Mouse (Mus musculus) c-Kit-positive CD71-positive TER-119-negative erythroid progenitor cells, embryonic 14.5 days (primary cell): ENCODE measurements around the gene Ift122.
"Not testable (repeated sequence)": the region's sequence is repeated elsewhere in the genome, so short reads cannot be mapped to it uniquely, and the experiment has no call there.

Source experiments
- DNase-seq: peaks from one replicate; pipeline ENCODE4 v3.0.0-alpha.2; 2013; ENCODE audit warnings: low read depth

Gene Ift122

DNA sequence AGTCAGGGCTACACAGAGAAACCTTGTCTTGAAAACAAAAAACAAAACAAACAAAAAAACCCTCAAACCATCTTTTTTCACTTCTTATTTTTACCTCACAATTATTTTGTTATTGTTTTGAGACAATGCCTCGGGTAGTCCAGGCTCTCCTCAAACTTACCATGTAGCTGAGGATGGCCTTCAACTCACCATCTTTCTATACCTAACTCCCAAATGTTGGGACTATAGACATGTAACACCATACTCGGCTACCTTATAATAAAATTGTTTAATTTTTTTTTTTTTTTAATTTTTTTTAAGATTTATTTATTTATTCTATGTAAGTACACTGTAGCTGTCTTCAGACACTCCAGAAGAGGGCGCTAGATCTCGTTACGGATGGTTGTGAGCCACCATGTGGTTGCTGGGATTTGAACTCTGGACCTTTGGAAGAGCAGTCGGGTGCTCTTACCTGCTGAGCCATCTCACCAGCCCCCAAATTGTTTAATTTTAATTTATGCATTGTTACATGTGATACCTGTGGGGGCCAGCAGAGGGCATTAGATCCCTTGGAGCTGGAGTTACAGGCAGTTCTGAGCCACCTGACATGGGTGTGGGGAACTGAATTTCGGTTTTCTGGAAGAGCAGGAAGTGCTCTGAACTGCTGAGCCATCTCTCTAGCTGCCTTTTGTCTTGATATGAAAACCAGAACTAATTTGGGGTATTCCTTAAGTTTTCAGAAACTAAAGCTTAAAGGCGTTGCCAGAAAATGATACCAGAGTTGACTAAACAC lies 6.4 kb upstream of the Ift122 start:
- DNase-seq: peak; percentile 53

GRCm38 (mm10) chr6:115848598-115849304 lies 4.5 kb upstream of the Ift122 start:
- DNase-seq: no peak

GRCm38 (mm10) chr6:115852446-115853090 lies 702 bp upstream of the Ift122 start:
- DNase-seq: no peak

DNA sequence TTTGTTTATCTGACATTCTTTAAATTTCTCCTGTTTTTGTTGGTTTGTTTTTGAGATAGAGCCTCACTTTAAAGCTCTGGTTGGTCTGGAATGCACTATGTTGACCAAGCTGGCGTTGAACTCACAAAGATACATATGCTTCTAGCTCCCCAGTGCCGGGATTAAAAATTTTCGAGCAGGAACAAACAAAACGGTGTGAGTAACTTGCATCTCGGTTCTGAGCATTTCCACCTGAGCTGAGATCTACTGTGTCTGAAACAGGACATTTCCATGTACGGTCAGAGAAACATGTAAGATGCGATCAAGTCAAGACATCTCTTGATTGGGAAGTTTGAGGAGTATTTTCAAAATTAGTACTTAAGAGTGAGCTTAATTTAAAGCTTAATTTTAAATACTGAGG lies 715 bp downstream of the Ift122 start:
- no peak for DNase-seq

DNA sequence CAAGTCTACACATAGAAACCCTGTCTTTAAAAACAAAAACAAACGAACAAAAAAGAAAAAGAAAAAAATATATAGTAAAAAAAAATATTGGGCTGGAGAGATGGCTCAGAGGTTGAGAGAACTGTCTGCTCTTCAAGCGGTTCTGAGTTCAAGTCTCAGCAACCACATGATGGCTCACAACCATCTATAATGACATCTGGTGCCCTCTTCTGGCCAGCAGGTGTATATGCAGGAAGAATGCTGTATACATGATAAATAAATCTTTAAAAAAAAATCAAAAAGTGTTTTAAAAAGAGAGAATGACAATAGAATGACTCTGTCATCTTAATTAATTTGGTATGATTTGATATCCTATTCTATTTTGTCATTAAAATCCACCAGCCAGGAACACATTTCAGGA lies 1.2 kb downstream of the Ift122 start:
- no peak for DNase-seq

- DNase-seq: no peak
Measured at GRCm38 (mm10) chr6:115855733-115856360, 2.6 kb downstream of the Ift122 start.

DNA sequence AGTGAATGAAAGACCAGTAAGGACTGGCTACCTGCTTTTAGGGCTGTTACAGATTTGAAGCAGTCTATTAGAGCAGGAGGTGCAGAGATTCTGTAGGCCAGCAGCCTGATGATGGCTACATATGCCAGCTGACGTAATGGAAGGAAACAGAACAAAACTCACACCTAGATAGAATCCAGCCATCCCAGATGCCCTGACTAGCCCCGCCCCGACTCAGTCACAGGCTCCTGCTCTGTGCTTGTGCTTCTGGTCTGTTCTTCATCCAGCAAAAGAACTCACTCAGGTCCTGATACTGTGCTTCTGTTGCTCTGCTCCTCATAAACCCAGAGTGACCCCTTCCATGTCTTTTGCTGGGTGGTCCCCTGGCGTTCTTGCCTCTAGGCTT lies 3.1 kb downstream of the Ift122 start:
- no peak for DNase-seq

DNA sequence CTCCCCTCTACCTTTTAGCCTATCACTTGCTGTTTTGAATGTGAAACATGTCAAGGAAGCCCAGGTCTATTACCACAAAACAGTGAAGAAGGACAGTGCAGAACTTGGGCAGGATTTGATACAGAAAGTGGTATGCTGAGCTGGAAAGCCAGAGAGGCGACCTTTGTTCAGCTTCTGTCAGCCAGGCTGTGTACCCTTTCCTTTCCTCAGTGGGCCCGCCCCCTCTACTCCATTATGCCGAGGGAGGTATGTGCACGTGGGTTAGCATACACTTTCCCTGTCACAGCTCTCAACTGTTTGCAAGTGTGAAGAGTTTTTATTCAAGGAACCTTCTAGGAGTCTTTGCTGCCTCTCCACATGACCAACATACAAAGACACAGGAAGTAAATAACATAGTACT lies 6.0 kb downstream of the Ift122 start:
- no peak for DNase-seq

DNA sequence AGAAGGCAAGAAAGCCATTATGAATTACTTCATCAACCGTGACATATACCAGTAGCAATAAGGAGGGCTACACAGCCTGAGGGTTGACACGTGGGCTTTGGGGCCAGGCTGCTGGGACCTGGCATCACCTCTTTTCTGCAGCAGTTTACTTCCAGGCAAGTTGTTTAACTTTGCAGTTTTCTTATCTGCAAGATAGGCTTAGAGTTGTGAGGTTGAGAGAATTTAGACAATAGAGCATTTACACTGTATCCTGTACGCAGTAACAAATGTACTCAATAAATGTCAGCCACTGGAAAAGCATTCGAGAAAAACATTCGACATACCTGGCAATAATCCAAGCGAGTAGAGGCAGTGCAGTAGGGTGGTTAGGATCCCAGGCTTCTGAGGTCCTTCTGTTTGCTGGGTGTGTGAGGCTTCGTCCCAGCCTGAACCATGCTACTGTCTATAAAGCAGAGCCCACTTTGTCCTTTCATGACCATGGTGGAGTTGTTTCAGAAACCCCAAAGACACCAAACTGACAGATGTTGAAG lies 6.8 kb downstream of the Ift122 start:
- DNase-seq: no peak

- no peak for DNase-seq
Measured at GRCm38 (mm10) chr6:115863340-115863841, 10.1 kb downstream of the Ift122 start.

- DNase-seq: no peak
Measured at GRCm38 (mm10) chr6:115865246-115865645, 12.0 kb downstream of the Ift122 start.

DNA sequence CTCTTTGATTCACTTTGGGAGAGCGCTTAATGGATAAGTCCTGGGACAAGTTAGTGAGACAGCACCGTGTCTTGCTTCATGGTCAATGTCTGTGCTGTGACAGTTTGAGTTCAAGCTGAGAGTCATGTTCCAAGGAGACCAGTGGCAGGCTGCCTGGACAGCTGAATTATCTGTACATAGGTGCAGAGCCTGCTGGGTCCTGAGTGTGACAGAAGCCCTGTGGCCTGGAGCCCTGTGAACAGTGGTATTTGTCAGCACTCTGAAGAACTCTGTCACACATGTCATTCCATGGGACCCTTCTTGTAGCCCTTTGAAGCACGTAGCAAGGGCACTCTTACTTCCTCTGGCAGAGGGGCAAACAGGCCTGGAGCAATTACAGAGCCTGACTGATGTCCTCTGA lies 13.9 kb downstream of the Ift122 start:
- DNase-seq: not testable (repeated sequence)

DNA sequence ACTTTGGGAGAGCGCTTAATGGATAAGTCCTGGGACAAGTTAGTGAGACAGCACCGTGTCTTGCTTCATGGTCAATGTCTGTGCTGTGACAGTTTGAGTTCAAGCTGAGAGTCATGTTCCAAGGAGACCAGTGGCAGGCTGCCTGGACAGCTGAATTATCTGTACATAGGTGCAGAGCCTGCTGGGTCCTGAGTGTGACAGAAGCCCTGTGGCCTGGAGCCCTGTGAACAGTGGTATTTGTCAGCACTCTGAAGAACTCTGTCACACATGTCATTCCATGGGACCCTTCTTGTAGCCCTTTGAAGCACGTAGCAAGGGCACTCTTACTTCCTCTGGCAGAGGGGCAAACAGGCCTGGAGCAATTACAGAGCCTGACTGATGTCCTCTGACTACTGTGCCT lies 18.0 kb downstream of the Ift122 start:
- DNase-seq: not testable (repeated sequence)

GRCm38 (mm10) chr6:115877239-115877638 lies 24.0 kb downstream of the Ift122 start:
- DNase-seq: no peak

- DNase-seq: no peak
Measured at GRCm38 (mm10) chr6:115878694-115879093, 25.4 kb downstream of the Ift122 start.

DNA sequence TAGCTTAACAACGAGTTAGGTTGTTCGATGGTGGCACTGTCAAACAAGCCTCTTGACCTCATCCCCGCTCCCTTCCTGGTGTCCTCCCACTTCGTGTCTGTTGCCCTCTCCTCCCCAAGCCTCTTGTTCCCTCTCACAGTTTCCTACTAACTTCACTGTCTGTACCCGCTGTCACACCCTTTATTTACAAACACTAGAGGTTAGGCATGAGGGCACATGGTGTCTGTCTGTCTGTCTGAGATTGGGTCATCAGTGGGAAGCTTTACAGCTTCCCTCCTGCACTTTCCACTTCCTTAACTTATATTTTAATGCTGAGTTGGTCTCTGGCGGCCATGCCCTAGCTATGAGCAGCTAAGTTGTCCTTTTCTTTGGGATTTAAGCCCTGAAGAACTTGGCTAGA lies 26.5 kb downstream of the Ift122 start:
- no peak for DNase-seq

DNA sequence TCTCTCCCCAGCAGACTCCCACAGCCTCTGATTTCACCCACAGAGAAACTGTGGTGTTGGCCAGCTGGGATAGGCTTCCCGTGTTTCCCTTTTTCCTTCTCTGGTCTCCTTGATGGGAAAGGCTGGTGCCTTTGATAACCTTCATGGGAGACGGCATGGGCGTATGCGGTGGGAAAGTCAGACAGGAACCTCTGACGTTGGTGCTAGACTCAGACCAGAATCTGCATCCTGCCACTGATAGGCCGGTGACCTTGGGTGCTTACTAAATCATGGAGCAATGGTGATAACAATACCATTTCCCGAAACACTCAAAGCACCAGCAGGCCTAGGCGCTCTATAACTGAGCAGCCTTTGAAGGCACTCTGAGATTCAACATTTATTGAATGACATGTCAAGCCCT lies 27.5 kb downstream of the Ift122 start:
- DNase-seq: no peak

- DNase-seq: no peak
Measured at GRCm38 (mm10) chr6:115884018-115884417, 30.7 kb downstream of the Ift122 start.

- no peak for DNase-seq
Measured at GRCm38 (mm10) chr6:115886894-115887293, 33.6 kb downstream of the Ift122 start.

- no peak for DNase-seq
Measured at GRCm38 (mm10) chr6:115888296-115888695, 35.0 kb downstream of the Ift122 start.

GRCm38 (mm10) chr6:115890601-115891000 lies 37.3 kb downstream of the Ift122 start:
- no peak for DNase-seq

DNA sequence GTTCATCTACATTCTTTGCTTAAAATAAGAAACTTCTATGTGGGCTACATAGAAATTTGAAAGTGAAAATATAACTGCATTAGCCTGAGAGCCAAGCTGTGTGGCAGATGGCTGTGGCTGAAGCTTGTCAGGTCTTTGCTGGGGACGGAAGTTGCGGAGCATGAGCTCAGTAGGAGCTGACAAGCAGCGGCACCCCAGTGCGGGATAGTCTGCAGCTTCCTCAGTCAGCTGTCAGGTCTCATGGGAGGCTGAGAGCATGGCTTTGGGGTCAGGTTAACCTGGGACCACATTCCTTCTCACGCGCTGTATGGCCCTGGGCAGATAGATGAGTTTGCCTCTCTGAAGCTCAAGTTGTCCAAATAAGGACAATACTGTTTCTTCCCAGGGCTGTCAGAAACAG lies 37.8 kb downstream of the Ift122 start:
- DNase-seq: no peak
